Mouse (Mus musculus) liver, adult 2 months (tissue): ENCODE measurements around the gene Selenoi.

Source experiments
- CTCF ChIP-seq: fragments of 200-500 bp; IDR thresholded peaks from 2 replicates; pipeline ENCODE4 v1.5.1; 2011; ENCODE audit warnings: low read depth, low read length, control low read depth
- POLR2A ChIP-seq: fragments of 200-500 bp; IDR thresholded peaks from 2 replicates; pipeline ENCODE4 v1.6.1; 2011; ENCODE audit warnings: low read length, control low read depth; ENCODE audit not compliant: insufficient read depth; ENCODE audit errors: extremely low read depth

DNA sequence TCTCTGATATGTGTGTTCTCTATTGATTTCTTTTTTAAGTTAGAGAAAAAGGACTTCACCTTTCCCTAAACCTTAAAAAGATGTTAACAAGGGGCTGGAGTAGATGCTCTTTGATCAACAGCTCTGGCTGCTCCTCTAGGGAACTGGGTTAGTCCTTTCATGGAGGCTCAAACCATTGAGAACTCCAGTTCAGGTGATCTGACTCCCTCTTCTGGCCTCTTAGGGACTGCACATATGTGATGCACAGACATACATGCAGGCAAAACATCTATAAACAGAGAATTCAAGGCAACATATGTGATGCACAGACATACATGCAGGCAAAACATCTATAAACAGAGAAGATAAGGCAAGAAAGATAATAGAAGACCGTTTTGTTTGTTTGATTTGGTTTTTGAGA is 39.9 kb upstream of the Selenoi start:
- no peak for TF ChIP-seq CTCF
- no peak for TF ChIP-seq POLR2A
